Mouse (Mus musculus) liver, postnatal 0 days (tissue): ENCODE data around the gene Tm7sf3.

Source experiments
- CTCF ChIP-seq: sonication (generic); IDR thresholded peaks from 2 replicates; pipeline ENCODE4 v1.5.1; 2016; ENCODE audit warnings: antibody characterized with exemption, low read depth
- EP300 ChIP-seq: IDR thresholded peaks from 2 replicates; pipeline ENCODE4 v1.6.1; 2016; ENCODE audit warnings: antibody characterized with exemption, low read depth, mild to moderate bottlenecking

DNA sequence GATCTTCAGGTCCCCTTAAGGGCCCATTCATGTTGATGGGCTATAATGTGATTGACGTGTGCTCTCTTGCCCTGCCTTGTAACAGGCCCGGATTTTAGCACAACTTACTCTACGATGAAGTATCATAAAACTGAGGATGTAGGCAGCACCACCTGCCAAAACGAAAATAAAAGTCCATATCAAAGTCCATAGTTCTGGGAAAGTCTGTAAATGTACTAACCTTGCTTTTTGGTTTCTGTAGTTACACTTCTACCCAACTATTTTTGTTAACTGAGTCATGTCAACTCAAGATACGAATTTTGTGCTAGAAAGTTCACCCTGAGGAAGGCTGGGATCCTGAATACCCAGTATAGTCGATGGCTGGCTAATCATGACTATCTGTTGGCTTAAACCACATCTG, 1.6 kb downstream of the Tm7sf3 start:
- TF ChIP-seq EP300 (no peak), CTCF (no peak)
